Mouse (Mus musculus) neural tube, embryonic 14.5 days (tissue): ENCODE results near the gene Uncx. TPM values are rescaled to one million over a fixed set of nuclear protein-coding genes. Genes with fewer than 3 reads are reported as not detected.

Experiments
- ATAC-seq: fragments of 200-750 bp; cut with Nextera tagmentation; 2 replicates; pipeline ENCODE4 v1.8.0; 2017; ENCODE audit warnings: low read depth, mild to moderate bottlenecking, moderate TSS enrichment, moderate library complexity
- H3K27ac ChIP-seq: fragments of 300-500 bp; sonication (generic); 2 replicates; pipeline ENCODE4 v1.5.1; 2014; ENCODE audit warnings: low read depth, mild to moderate bottlenecking, control low read depth, low read length, moderate library complexity, mixed read lengths
- H3K27me3 ChIP-seq: fragments of 300-500 bp; sonication (generic); 2 replicates; pipeline ENCODE4 v1.6.1; 2014; ENCODE audit warnings: low read length; ENCODE audit not compliant: control insufficient read depth, insufficient read depth
- H3K36me3 ChIP-seq: fragments of 300-500 bp; sonication (generic); 2 replicates; pipeline ENCODE4 v1.6.1; 2014; ENCODE audit warnings: low read length, mixed read lengths; ENCODE audit not compliant: control insufficient read depth, insufficient read depth
- H3K4me1 ChIP-seq: fragments of 300-500 bp; sonication (generic); 2 replicates; pipeline ENCODE4 v1.6.1; 2014; ENCODE audit warnings: low read length; ENCODE audit not compliant: control insufficient read depth, insufficient read depth
- H3K4me2 ChIP-seq: fragments of 300-500 bp; sonication (generic); 2 replicates; pipeline ENCODE4 v1.6.1; 2014; ENCODE audit warnings: mild to moderate bottlenecking, low read depth, low read length, control low read depth
- H3K4me3 ChIP-seq: fragments of 300-500 bp; sonication (generic); 2 replicates; pipeline ENCODE4 v1.5.1; 2014; ENCODE audit warnings: low read depth, low read length, control low read depth, mixed read lengths
- H3K9ac ChIP-seq: fragments of 300-500 bp; sonication (generic); replicated peaks from 2 replicates; pipeline ENCODE4 v1.6.1; 2014; ENCODE audit warnings: low read depth, mild to moderate bottlenecking, control low read depth, low read length, mixed read lengths
- H3K9me3 ChIP-seq: fragments of 300-500 bp; sonication (generic); 2 replicates; pipeline ENCODE4 v1.6.1; 2016; ENCODE audit warnings: low read length; ENCODE audit not compliant: control insufficient read depth
- WGBS: fragments of 180-500 bp; shearing (Covaris S2); extraction: QIAGEN DNeasy Blood & Tissue Kit; methylation state at CpG from one replicate; pipeline ENCODE4 v1.1.7; 2014; 5-methylcytosine and 5-hydroxymethylcytosine counted together
- polyA plus RNA-seq: library from polyadenylated mRNA; unstranded; fragments of >200 nt; fragmentation: Nextera tagmentation; extraction: Ambion mirVana; gene quantifications from 2 replicates; pipeline ENCODE4 v1.2.1, GENCODE M21; 2014

Uncx gene
- polyA plus RNA-seq, 1 experiment from 2014 or later = 39.8 TPM

GRCm38 (mm10) chr5:139512201-139512600, 31.1 kb upstream of the Uncx start:
- 89% methylated on average over 4 of the region's 4 CpGs for WGBS
- H3K9ac ChIP-seq = no peak overlapping the region
- no peak overlapping the region for H3K27ac ChIP-seq
- no peaks in the 10 kb centered on the region for H3K36me3 ChIP-seq
- H3K4me3 ChIP-seq = no peak overlapping the region
- H3K4me1 ChIP-seq = 0 out of 2 replicates have a peak, but pooled peaks cover 2% of the 10 kb centered on the region
- no peaks in the 10 kb centered on the region for H3K27me3 ChIP-seq
- H3K4me2 ChIP-seq = no peak overlapping the region
- H3K9me3 ChIP-seq = no peaks in the 10 kb centered on the region
- no peak for ATAC-seq

DNA sequence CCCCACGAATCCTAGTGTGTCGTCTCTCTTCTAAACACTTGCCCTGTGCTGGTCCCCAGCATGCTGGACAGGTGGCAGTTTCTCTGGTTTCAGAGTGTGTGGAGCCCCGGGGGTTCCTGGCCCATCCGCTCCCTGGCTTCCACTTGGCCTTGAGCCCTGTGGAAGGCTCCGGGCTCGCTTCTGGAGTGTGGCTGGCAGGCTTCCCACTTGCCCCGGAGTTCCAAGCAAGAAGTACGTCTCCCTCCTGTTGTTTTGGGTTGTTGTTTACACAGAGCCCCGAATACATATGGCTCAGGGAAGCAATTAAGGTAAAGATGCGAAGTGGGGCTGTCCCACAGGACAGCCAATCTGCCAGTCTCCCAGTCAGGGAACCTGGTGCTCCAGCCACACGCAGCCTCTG, 27.0 kb upstream of the Uncx start:
- 0 out of 2 replicates have a peak, but pooled peaks cover 2% of the 10 kb centered on the region for H3K4me1 ChIP-seq
- no peak overlapping the region for H3K4me3 ChIP-seq
- H3K9me3 ChIP-seq = no peaks in the 10 kb centered on the region
- H3K4me2 ChIP-seq = no peak overlapping the region
- ATAC-seq = peak; percentile 38; the same call in 1 of the 2 replicates
- no peak overlapping the region for H3K9ac ChIP-seq
- WGBS = 27% methylated on average over 11 of the region's 11 CpGs
- 0 out of 2 replicates have a peak, but pooled peaks cover 2% of the 10 kb centered on the region for H3K27me3 ChIP-seq
- no peak overlapping the region for H3K27ac ChIP-seq
- H3K36me3 ChIP-seq = no peaks in the 10 kb centered on the region

- Histone ChIP-seq H3K9ac (no peak overlapping the region), H3K4me1 (0 out of 2 replicates have a peak, but pooled peaks cover 2% of the 10 kb centered on the region), H3K9me3 (no peaks in the 10 kb centered on the region), H3K36me3 (no peaks in the 10 kb centered on the region), H3K27ac (no peak overlapping the region), H3K4me2 (no peak overlapping the region), H3K4me3 (no peak overlapping the region), H3K27me3 (0 out of 2 replicates have a peak, but pooled peaks cover 2% of the 10 kb centered on the region)
- 36% methylated on average over 14 of the region's 14 CpGs for WGBS
- no peak for ATAC-seq
Measured at GRCm38 (mm10) chr5:139520069-139520834, 23.0 kb upstream of the Uncx start.

- Histone ChIP-seq H3K9ac (no peak overlapping the region), H3K9me3 (no peaks in the 10 kb centered on the region), H3K4me1 (no peaks in the 10 kb centered on the region), H3K27me3 (0 out of 2 replicates have a peak, but pooled peaks cover 5% of the 10 kb centered on the region), H3K27ac (no peak overlapping the region), H3K36me3 (no peaks in the 10 kb centered on the region), H3K4me3 (no peak overlapping the region), H3K4me2 (no peak overlapping the region)
- ATAC-seq = no peak
- WGBS = 69% methylated on average over 10 of the region's 10 CpGs
Measured at GRCm38 (mm10) chr5:139521987-139522386, 21.3 kb upstream of the Uncx start.

GRCm38 (mm10) chr5:139528851-139529250, 14.4 kb upstream of the Uncx start:
- 62% methylated on average over 7 of the region's 7 CpGs for WGBS
- Histone ChIP-seq H3K4me1 (no peaks in the 10 kb centered on the region), H3K27me3 (peaks cover 22% of the 10 kb centered on the region), H3K4me3 (no peak overlapping the region), H3K27ac (no peak overlapping the region), H3K36me3 (no peaks in the 10 kb centered on the region), H3K9me3 (no peaks in the 10 kb centered on the region), H3K9ac (no peak overlapping the region), H3K4me2 (no peak overlapping the region)
- ATAC-seq = no peak

DNA sequence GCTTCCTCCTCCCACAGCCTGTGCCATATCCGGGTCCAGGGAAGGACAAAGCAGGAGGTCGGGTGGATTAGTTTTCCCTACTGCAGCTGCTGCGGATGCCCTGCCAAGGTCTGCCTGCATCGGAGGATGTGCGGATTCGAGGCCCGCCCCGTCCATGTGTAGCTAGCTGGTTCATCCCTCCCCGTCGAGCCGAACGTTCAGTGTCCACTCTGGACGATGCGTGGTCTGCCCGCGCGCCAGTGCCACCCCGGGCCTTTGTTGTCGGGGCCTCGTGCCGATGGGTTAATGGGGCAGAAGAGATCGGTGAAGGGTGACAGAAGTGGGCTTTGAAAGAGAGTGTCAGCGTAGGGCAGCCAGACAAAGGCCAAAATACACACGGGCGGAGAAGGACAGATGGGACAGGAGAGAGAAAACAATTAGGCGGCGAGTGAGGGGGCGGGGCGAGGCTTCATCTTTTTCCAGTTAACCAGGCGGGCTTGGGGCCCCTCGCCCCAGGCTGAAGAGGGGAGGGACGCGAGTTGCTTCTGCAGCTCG, 7.8 kb upstream of the Uncx start:
- Histone ChIP-seq H3K27me3 (peaks cover 9% of the 10 kb centered on the region), H3K4me2 (no peak overlapping the region), H3K4me1 (peaks cover 17% of the 10 kb centered on the region)

DNA sequence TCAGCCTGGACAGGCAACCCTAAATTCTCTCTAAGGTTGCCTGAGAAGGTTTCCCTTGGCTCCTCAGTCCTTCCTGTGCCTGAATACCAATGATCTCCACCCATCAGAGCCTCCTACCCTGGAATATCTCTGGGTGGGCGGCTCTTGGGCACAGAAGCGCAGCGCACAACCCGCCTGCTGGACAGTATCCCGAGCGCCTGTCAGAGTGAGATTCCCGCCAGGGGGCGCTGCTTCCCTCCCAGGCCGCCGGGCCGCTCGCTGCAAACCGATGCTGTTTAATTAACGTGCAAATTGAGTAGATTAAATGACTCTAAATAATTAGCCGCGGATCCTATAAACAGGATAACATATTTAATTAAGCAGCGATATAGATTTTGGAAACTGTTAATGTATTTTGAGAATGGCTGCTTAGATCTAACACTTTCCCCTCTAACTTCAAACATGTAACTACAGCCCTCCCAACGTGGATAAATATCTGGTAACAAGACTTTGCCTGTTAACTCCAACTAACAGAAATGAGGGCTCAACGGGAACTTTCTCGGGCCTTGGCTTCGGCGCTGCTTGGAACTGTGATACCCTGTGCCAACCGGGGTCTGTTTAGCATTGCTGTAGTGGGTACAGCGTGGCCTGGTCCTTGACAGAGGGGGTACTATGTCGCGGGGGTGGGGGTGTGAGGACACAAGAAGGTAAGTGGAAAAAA, 6.9 kb upstream of the Uncx start:
- Histone ChIP-seq H3K27me3 (peaks cover 5% of the 10 kb centered on the region; the same call in 1 of the 2 replicates), H3K27ac (peak overlapping the region; percentile 28; the same call in 1 of the 2 replicates), H3K4me1 (peaks cover 17% of the 10 kb centered on the region), H3K9ac (no peak overlapping the region), H3K36me3 (no peaks in the 10 kb centered on the region), H3K4me2 (no peak overlapping the region), H3K4me3 (no peak overlapping the region), H3K9me3 (no peaks in the 10 kb centered on the region)
- 0 out of 2 replicates have a peak, but pooled peaks have one; percentile 50 for ATAC-seq
- 2% methylated on average over 26 of the region's 26 CpGs for WGBS

More for the DNA sequence above, 7.8 kb upstream of the Uncx start:
- no peak overlapping the region for H3K9ac ChIP-seq
- no peaks in the 10 kb centered on the region for H3K9me3 ChIP-seq
- WGBS = 2% methylated on average over 34 of the region's 34 CpGs
- ATAC-seq = peak; percentile 44
- H3K36me3 ChIP-seq = no peaks in the 10 kb centered on the region
- H3K4me3 ChIP-seq = no peak overlapping the region
- no peak overlapping the region for H3K27ac ChIP-seq

GRCm38 (mm10) chr5:139536911-139537738, 6.2 kb upstream of the Uncx start:
- ATAC-seq = no peak
- no peaks in the 10 kb centered on the region for H3K36me3 ChIP-seq
- H3K27ac ChIP-seq = peak overlapping the region; percentile 24; the same call in 1 of the 2 replicates
- peaks cover 5% of the 10 kb centered on the region; the same call in 1 of the 2 replicates for H3K27me3 ChIP-seq
- H3K9ac ChIP-seq = no peak overlapping the region
- H3K9me3 ChIP-seq = no peaks in the 10 kb centered on the region
- H3K4me1 ChIP-seq = peaks cover 17% of the 10 kb centered on the region
- H3K4me2 ChIP-seq = no peak overlapping the region
- WGBS = 3% methylated on average over 18 of the region's 18 CpGs
- H3K4me3 ChIP-seq = no peak overlapping the region
